Mouse (Mus musculus): ENCODE data around the gene Npb. TPM values are rescaled to one million over a fixed set of nuclear protein-coding genes. Genes with fewer than 3 reads are reported as not detected.

Npb gene
- polyA plus RNA-seq, 1 experiment from 2014 or later: 17.5 TPM

- ATAC-seq (ENCODE audit: insufficient number of reproducible peaks, insufficient read depth, low FRiP score, low read depth): no peak
- WGBS: 75% methylated on average over 3 of the region's 3 CpGs
- no peak overlapping the region for H3K4me2 ChIP-seq (ENCODE audit: low read length)
- H3K27ac ChIP-seq (replicated peaks in 1 of 2; ENCODE audit: control insufficient read depth in 1 of 2, insufficient read depth in 1 of 2, low read depth in 2 of 2, low read length in 2 of 2): no peak overlapping the region
- H3K4me3 ChIP-seq (ENCODE audit: control insufficient read depth in 1 of 2, insufficient read depth in 1 of 2, low read depth in 1 of 2, low read length in 2 of 2): no peak overlapping the region
- H3K36me3 ChIP-seq (ENCODE audit: control insufficient read depth, insufficient read depth, low read length): peaks cover 39% of the 10 kb centered on the region
- H3K4me1 ChIP-seq (ENCODE audit: control insufficient read depth in 2 of 2, insufficient read depth in 2 of 2, low read length in 2 of 2): peaks cover 20 to 32% of the 10 kb centered on the region in 2 experiments
- no peak overlapping the region for H3K9ac ChIP-seq (ENCODE audit: low read length)
- H3K9me3 ChIP-seq (ENCODE audit: control insufficient read depth, low read length): no peaks in the 10 kb centered on the region
- H3K27me3 ChIP-seq (ENCODE audit: control insufficient read depth, insufficient read depth, low read length): no peaks in the 10 kb centered on the region
Observed at GRCm38 (mm10) chr11:120576365-120576981, 31.8 kb upstream of the Npb start.

- no peak overlapping the region for H3K4me3 ChIP-seq (ENCODE audit: control insufficient read depth in 1 of 2, insufficient read depth in 1 of 2, low read depth in 1 of 2, low read length in 2 of 2)
- WGBS: 87% methylated on average over 7 of the region's 7 CpGs
- peaks cover 36% of the 10 kb centered on the region for H3K36me3 ChIP-seq (ENCODE audit: control insufficient read depth, insufficient read depth, low read length)
- H3K4me1 ChIP-seq (ENCODE audit: control insufficient read depth in 2 of 2, insufficient read depth in 2 of 2, low read length in 2 of 2): peaks cover 24 to 34% of the 10 kb centered on the region in 2 experiments
- H3K27me3 ChIP-seq (ENCODE audit: control insufficient read depth, insufficient read depth, low read length): no peaks in the 10 kb centered on the region
- H3K27ac ChIP-seq (replicated peaks in 1 of 2; ENCODE audit: control insufficient read depth in 1 of 2, insufficient read depth in 1 of 2, low read depth in 2 of 2, low read length in 2 of 2): no peak overlapping the region
- H3K4me2 ChIP-seq (ENCODE audit: low read length): no peak overlapping the region
- no peaks in the 10 kb centered on the region for H3K9me3 ChIP-seq (ENCODE audit: control insufficient read depth, low read length)
- no peak for ATAC-seq (ENCODE audit: insufficient number of reproducible peaks, insufficient read depth, low FRiP score, low read depth)
- H3K9ac ChIP-seq (ENCODE audit: low read length): no peak overlapping the region
Observed at GRCm38 (mm10) chr11:120577211-120578023, 30.9 kb upstream of the Npb start.

DNA sequence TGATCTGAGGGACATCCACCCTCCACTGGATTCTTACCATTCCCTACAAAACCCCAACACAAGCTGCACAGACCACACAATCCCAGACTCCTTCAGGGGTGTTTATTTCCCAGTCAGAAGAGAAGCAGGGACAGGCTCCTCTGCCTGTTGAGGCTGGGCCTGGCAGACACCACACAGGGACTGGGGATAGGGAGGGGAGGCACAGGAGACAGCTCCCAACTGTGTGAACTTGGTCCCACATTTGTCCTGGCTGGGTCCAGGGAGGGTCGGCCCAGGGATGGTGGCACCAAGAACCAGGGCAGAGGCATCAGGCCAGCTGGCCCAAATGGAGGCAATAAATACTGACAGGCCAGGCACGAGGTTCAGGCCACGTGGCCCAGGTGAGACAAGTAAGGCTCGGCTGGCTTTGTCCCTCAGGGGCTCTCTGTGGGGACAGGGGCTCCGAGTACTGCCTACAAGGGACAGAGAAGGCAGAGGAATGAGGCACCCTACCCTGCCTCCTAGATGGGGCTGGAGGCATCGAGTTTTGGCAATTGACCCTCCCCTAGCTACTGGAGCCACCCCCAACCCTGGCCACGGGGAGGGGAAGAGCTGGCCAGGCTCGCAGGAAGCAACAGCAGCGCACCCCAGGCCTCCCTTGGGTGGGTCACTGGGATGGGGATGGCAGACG is 30.1 kb upstream of the Npb start:
- Histone ChIP-seq H3K27me3 (ENCODE audit: control insufficient read depth, insufficient read depth, low read length) (no peaks in the 10 kb centered on the region), H3K9me3 (ENCODE audit: control insufficient read depth, low read length) (no peaks in the 10 kb centered on the region), H3K9ac (ENCODE audit: low read length) (no peak overlapping the region), H3K27ac (replicated peaks in 1 of 2; ENCODE audit: control insufficient read depth in 1 of 2, insufficient read depth in 1 of 2, low read depth in 2 of 2, low read length in 2 of 2) (no peak overlapping the region), H3K4me3 (ENCODE audit: control insufficient read depth in 1 of 2, insufficient read depth in 1 of 2, low read depth in 1 of 2, low read length in 2 of 2) (no peak overlapping the region), H3K4me1 (ENCODE audit: control insufficient read depth in 2 of 2, insufficient read depth in 2 of 2, low read length in 2 of 2) (peaks cover 24 to 34% of the 10 kb centered on the region in 2 experiments), H3K36me3 (ENCODE audit: control insufficient read depth, insufficient read depth, low read length) (peaks cover 36% of the 10 kb centered on the region), H3K4me2 (ENCODE audit: low read length) (no peak overlapping the region)
- ATAC-seq (ENCODE audit: insufficient number of reproducible peaks, insufficient read depth, low FRiP score, low read depth): no peak
- WGBS: 77% methylated on average over 10 of the region's 10 CpGs

DNA sequence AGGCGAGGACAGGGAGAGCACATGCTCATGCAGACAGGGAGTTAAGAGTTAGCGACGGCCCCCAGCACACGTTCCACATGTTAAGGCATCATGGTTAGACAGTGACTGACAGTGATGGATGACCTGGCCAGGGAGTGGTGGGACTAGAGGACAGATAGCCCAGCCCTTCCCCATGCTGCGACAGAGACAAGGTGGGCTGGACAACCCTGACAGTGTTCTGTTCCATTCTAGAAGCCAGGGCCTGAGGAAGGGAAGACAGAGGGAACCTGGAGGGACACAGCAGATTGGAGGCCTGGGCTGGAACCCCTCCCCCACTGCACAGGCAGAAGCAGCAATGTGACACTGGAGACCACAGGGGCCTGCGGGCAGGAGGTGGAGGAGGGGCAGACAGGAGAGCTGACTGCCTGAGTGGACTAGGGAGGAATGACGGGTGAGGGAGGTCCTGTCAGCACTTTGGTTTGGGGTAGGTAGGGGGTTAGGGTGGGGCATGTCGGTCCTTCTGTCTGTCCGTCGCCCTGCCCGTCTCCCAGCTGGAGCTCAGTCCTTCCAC is 29.5 kb upstream of the Npb start:
- Histone ChIP-seq H3K4me3 (ENCODE audit: control insufficient read depth in 1 of 2, insufficient read depth in 1 of 2, low read depth in 1 of 2, low read length in 2 of 2) (no peak overlapping the region), H3K4me1 (ENCODE audit: control insufficient read depth in 2 of 2, insufficient read depth in 2 of 2, low read length in 2 of 2) (peaks cover 24 to 34% of the 10 kb centered on the region in 2 experiments), H3K27ac (replicated peaks in 1 of 2; ENCODE audit: control insufficient read depth in 1 of 2, insufficient read depth in 1 of 2, low read depth in 2 of 2, low read length in 2 of 2) (no peak overlapping the region), H3K9ac (ENCODE audit: low read length) (no peak overlapping the region), H3K36me3 (ENCODE audit: control insufficient read depth, insufficient read depth, low read length) (peaks cover 37% of the 10 kb centered on the region), H3K27me3 (ENCODE audit: control insufficient read depth, insufficient read depth, low read length) (no peaks in the 10 kb centered on the region), H3K9me3 (ENCODE audit: control insufficient read depth, low read length) (0 out of 2 replicates have a peak, but pooled peaks cover under 1% of the 10 kb centered on the region), H3K4me2 (ENCODE audit: low read length) (no peak overlapping the region)
- WGBS: 63% methylated on average over 11 of the region's 11 CpGs
- ATAC-seq (ENCODE audit: insufficient number of reproducible peaks, insufficient read depth, low FRiP score, low read depth): no peak

DNA sequence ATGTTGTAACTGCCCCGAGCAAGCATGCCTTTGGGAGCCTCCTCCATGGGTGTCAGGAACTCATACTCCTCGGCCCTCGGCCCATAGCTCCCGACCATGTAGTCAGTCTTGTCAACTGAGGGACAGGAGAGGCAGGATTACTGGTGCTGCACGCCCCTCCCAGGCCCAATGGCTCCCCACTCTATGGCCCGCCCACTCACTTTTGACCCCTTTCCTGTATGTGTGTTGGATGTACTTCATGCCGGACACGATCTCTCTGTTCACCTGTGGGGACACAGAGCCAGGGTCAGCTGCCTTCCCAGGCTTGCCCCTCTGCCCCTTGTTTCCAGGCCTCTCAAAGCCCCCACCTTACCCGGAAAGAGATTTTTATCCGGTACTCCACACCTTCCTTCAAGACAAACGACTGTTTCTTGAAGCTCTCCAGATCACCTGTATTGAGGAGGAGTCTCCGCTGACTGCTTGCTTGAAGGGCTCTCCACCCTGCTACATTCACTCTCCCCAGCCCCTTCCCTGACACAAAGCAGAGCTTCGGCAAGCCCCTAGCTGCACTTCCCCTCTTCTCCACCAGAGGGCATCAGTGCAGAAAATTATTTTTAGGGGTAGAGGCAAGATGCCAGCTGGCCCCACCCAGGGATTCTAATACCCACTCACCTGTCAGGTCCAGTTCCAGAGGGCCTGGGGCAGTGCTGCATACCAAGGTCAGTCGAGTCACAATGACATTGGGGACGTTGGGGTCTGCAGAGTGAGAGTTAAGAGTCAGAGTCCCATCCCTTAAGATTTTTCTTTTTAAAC is 28.8 kb upstream of the Npb start:
- Histone ChIP-seq H3K9ac (ENCODE audit: low read length) (peak overlapping the region; percentile 95), H3K4me2 (ENCODE audit: low read length) (peak overlapping the region; percentile 93), H3K27me3 (ENCODE audit: control insufficient read depth, insufficient read depth, low read length) (no peaks in the 10 kb centered on the region), H3K4me3 (ENCODE audit: control insufficient read depth in 1 of 2, insufficient read depth in 1 of 2, low read depth in 1 of 2, low read length in 2 of 2) (peak overlapping the region; percentile 81 to 91), H3K27ac (replicated peaks in 1 of 2; ENCODE audit: control insufficient read depth in 1 of 2, insufficient read depth in 1 of 2, low read depth in 2 of 2, low read length in 2 of 2) (peak overlapping the region in 1 of 2 experiments; percentile 91; a peak in 2 of 4 replicates), H3K9me3 (ENCODE audit: control insufficient read depth, low read length) (0 out of 2 replicates have a peak, but pooled peaks cover 3% of the 10 kb centered on the region), H3K4me1 (ENCODE audit: control insufficient read depth in 2 of 2, insufficient read depth in 2 of 2, low read length in 2 of 2) (peaks cover 21 to 26% of the 10 kb centered on the region in 2 experiments), H3K36me3 (ENCODE audit: control insufficient read depth, insufficient read depth, low read length) (peaks cover 43% of the 10 kb centered on the region)
- ATAC-seq (ENCODE audit: insufficient number of reproducible peaks, insufficient read depth, low FRiP score, low read depth): no peak
- WGBS: 43% methylated on average over 15 of the region's 15 CpGs

DNA sequence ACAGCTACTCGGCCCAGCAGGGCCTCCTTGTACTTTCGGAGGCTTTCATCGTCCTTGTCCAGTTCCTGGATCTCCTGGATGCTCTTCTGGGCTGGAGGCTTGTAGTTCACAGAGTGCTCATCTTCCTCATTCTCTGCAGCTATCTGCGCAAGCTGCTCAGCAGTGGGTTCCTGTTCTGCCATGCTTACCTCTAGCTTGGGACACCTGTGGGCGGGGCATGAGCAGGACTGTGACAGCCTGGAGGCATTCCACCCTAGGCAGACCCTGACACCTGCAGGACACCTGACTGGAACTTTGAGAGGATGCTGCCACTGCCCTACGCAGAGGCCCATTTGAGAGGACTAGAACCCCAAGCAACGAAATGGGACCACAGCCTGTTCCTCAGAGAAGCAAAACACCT is 28.1 kb upstream of the Npb start:
- H3K36me3 ChIP-seq (ENCODE audit: control insufficient read depth, insufficient read depth, low read length): peaks cover 47% of the 10 kb centered on the region
- H3K4me1 ChIP-seq (ENCODE audit: control insufficient read depth in 2 of 2, insufficient read depth in 2 of 2, low read length in 2 of 2): peaks cover 21 to 23% of the 10 kb centered on the region in 2 experiments
- H3K27me3 ChIP-seq (ENCODE audit: control insufficient read depth, insufficient read depth, low read length): no peaks in the 10 kb centered on the region
- no peak for ATAC-seq (ENCODE audit: insufficient number of reproducible peaks, insufficient read depth, low FRiP score, low read depth)
- H3K9me3 ChIP-seq (ENCODE audit: control insufficient read depth, low read length): 0 out of 2 replicates have a peak, but pooled peaks cover 3% of the 10 kb centered on the region
- peak overlapping the region; percentile 81 to 91 for H3K4me3 ChIP-seq (ENCODE audit: control insufficient read depth in 1 of 2, insufficient read depth in 1 of 2, low read depth in 1 of 2, low read length in 2 of 2)
- H3K9ac ChIP-seq (ENCODE audit: low read length): peak overlapping the region; percentile 95
- WGBS: 53% methylated on average over 7 of the region's 7 CpGs
- peak overlapping the region; percentile 93 for H3K4me2 ChIP-seq (ENCODE audit: low read length)
- peak overlapping the region; percentile 80 to 91; a peak in 3 of 4 replicates for H3K27ac ChIP-seq (replicated peaks in 1 of 2; ENCODE audit: control insufficient read depth in 1 of 2, insufficient read depth in 1 of 2, low read depth in 2 of 2, low read length in 2 of 2)
